Mouse (Mus musculus) skeletal muscle tissue, adult 2 months (tissue): ENCODE results near the gene Sacs.
"Not testable (repeated sequence)": the region's sequence is repeated elsewhere in the genome, so short reads cannot be mapped to it uniquely, and the experiment has no call there.

Source experiments
- DNase-seq: peaks from one replicate; pipeline ENCODE4 v3.0.0-alpha.2; 2012; ENCODE audit warnings: low read depth, low spot score

Sacs gene

GRCm38 (mm10) chr14:61137994-61138726 is at the start of gene Sacs:
Gene Sacs, plus strand, starts transcription at chr14:61138457.
- DNase-seq, result no peak

GRCm38 (mm10) chr14:61090955-61091354 is 47.3 kb upstream of the Sacs start:
- DNase-seq, result no peak

GRCm38 (mm10) chr14:61092073-61092472 is 46.2 kb upstream of the Sacs start:
- DNase-seq, result no peak

GRCm38 (mm10) chr14:61097974-61098625 is 40.2 kb upstream of the Sacs start:
- DNase-seq, result peak; percentile 92

- DNase-seq, result no peak
Measured at GRCm38 (mm10) chr14:61100736-61101135, 37.5 kb upstream of the Sacs start.

- no peak for DNase-seq
Measured at GRCm38 (mm10) chr14:61106404-61106803, 31.9 kb upstream of the Sacs start.

- DNase-seq, result no peak
Measured at GRCm38 (mm10) chr14:61108625-61109024, 29.6 kb upstream of the Sacs start.

GRCm38 (mm10) chr14:61112404-61112803 is 25.9 kb upstream of the Sacs start:
- peak; percentile 63 for DNase-seq

- DNase-seq, result no peak
Measured at GRCm38 (mm10) chr14:61124755-61125154, 13.5 kb upstream of the Sacs start.

- DNase-seq, result no peak
Measured at GRCm38 (mm10) chr14:61125201-61125600, 13.1 kb upstream of the Sacs start.

GRCm38 (mm10) chr14:61127365-61127764 is 10.9 kb upstream of the Sacs start:
- not testable (repeated sequence) for DNase-seq

- DNase-seq, result no peak
Measured at GRCm38 (mm10) chr14:61128961-61129507, 9.2 kb upstream of the Sacs start.

GRCm38 (mm10) chr14:61132556-61132955 is 5.7 kb upstream of the Sacs start:
- DNase-seq, result no peak

- no peak for DNase-seq
Measured at GRCm38 (mm10) chr14:61134381-61135030, 3.8 kb upstream of the Sacs start.

GRCm38 (mm10) chr14:61137410-61137809 is 847 bp upstream of the Sacs start:
- DNase-seq, result no peak

- DNase-seq, result no peak
Measured at GRCm38 (mm10) chr14:61138727-61139067, 440 bp downstream of the Sacs start.

- no peak for DNase-seq
Measured at GRCm38 (mm10) chr14:61143358-61143757, 5.1 kb downstream of the Sacs start.

GRCm38 (mm10) chr14:61143869-61144268 is 5.6 kb downstream of the Sacs start:
- no peak for DNase-seq

- not testable (repeated sequence) for DNase-seq
Measured at GRCm38 (mm10) chr14:61150416-61150815, 12.2 kb downstream of the Sacs start.

- DNase-seq, result peak; percentile 69
Measured at GRCm38 (mm10) chr14:61154900-61155585, 16.8 kb downstream of the Sacs start.

GRCm38 (mm10) chr14:61155687-61156086 is 17.4 kb downstream of the Sacs start:
- DNase-seq, result no peak

- DNase-seq, result not testable (repeated sequence)
Measured at GRCm38 (mm10) chr14:61157426-61157825, 19.2 kb downstream of the Sacs start.
